Comparison of ENCODE assay signal across 12 mouse cellular contexts in genomic region chr15:3509089-3509488, GRCm38 (mm10).
DNase-seq lines count a peak whose midpoint lies in the region; ATAC-seq lines count a peak whose summit lies in the region.
"Had no signal": no experiment of that assay in that cellular context is flagged by ENCODE, and none has a peak within 500 bp of the region (broad histone marks: within the 10 kb centered on the region; RNA-seq: fewer than 3 reads in every experiment).

No protein-coding gene starts in this region.

- no peaks in the 10 kb centered on the region for H3K27me3 ChIP-seq in liver, embryonic 11.5 days (replicated peaks; ENCODE audit: control insufficient read depth, insufficient read depth, low read length)
- H3K27me3 ChIP-seq: midbrain, embryonic 12.5 days had no signal

- H3K9ac ChIP-seq in liver, embryonic 11.5 days (ENCODE audit: low read depth, low read length), result no peak overlapping the region
- H3K9ac ChIP-seq: midbrain, embryonic 12.5 days had no signal

- no peaks in the 10 kb centered on the region for H3K4me1 ChIP-seq in liver, embryonic 11.5 days (replicated peaks; ENCODE audit: control insufficient read depth, insufficient read depth, low read length)
- H3K4me1 ChIP-seq: midbrain, embryonic 12.5 days had no signal

- 73% methylated on average over 3 of the region's 3 CpGs for whole genome bisulfite sequencing in liver, embryonic 11.5 days

- no peak overlapping the region for H3K4me2 ChIP-seq in liver, embryonic 11.5 days
- H3K4me2 ChIP-seq: midbrain, embryonic 12.5 days had no signal

- ATAC-seq in liver, embryonic 11.5 days (replicated peaks; ENCODE audit: low FRiP score), result no peak

- H3K27ac ChIP-seq in liver, embryonic 11.5 days (ENCODE audit: low read depth, low read length), result no peak overlapping the region
- H3K27ac ChIP-seq: midbrain, embryonic 12.5 days had no signal

- no peaks in the 10 kb centered on the region for H3K9me3 ChIP-seq in liver, embryonic 11.5 days (ENCODE audit: control insufficient read depth, low read length)
- H3K9me3 ChIP-seq: midbrain, embryonic 12.5 days had no signal

- no peaks in the 10 kb centered on the region for H3K36me3 ChIP-seq in liver, embryonic 11.5 days (ENCODE audit: control insufficient read depth, insufficient read depth, low read length)
- H3K36me3 ChIP-seq: midbrain, embryonic 12.5 days had no signal

- DNase-seq in cerebellum, postnatal 14 days, result peak; percentile 58 to 68
- DNase-seq in cerebellum, adult 8-10 months, result no peak
- peak; percentile 17 for DNase-seq in lung, postnatal 10 days
- no peak for DNase-seq in lung, postnatal 14 days
- peak; percentile 50 for DNase-seq in gastrocnemius, postnatal 10 days
- DNase-seq in heart, postnatal 4 days, result peak; percentile 69
- DNase-seq in liver, embryonic 11.5 days (ENCODE audit: low spot score), result no peak
- DNase-seq in left cerebral cortex, adult 8-10 months (ENCODE audit: low spot score in 2 of 2), result no peak
- DNase-seq: adrenal gland, adult 8-10 months; kidney, postnatal 10 days; liver had no signal

- H3K4me3 ChIP-seq in liver, embryonic 11.5 days (ENCODE audit: low read depth, low read length), result no peak overlapping the region
- H3K4me3 ChIP-seq: midbrain, embryonic 12.5 days had no signal

Comparison
In these comparisons a context has a peak if more than half of its experiments do, and no peak if none do; other contexts are left out.
1. DNase-seq: peak in cerebellum, postnatal 14 days (2 of 2), lung, postnatal 10 days (single experiment), gastrocnemius, postnatal 10 days (single experiment) and heart, postnatal 4 days (single experiment); none in cerebellum, adult 8-10 months (single experiment), lung, postnatal 14 days (single experiment), liver, embryonic 11.5 days (single experiment) and left cerebral cortex, adult 8-10 months (0 of 2).